Mouse (Mus musculus) stomach, postnatal 0 days (tissue): ENCODE data around the gene Xrcc5.

Experiments
- CTCF ChIP-seq: IDR thresholded peaks from 2 replicates; pipeline ENCODE4 v1.5.1; 2016; ENCODE audit warnings: antibody characterized with exemption, low read depth, mild to moderate bottlenecking, moderate library complexity
- EP300 ChIP-seq: optimal IDR thresholded peaks from 2 replicates; pipeline ENCODE3; 2016; ENCODE audit warnings: antibody characterized with exemption

- no peak for TF ChIP-seq CTCF
- TF ChIP-seq EP300, result no peak
Observed at GRCm38 (mm10) chr1:72308919-72309318, 1.7 kb downstream of the Xrcc5 start.
